Mouse (Mus musculus) lung, embryonic 14.5 days (tissue): ENCODE results near the gene Sh3gl1. TPM values are rescaled to one million over a fixed set of nuclear protein-coding genes. Genes with fewer than 3 reads are reported as not detected.
A peak's percentile ranks its signal among the peaks of the same experiment; 100 is the strongest.
"Not testable (repeated sequence)": the region's sequence is repeated elsewhere in the genome, so short reads cannot be mapped to it uniquely, and the experiment has no call there.

Source experiments
- ATAC-seq: fragments of 200-750 bp; cut with Nextera tagmentation; 2 replicates; pipeline ENCODE4 v1.8.0; 2017; ENCODE audit warnings: mild to moderate bottlenecking, moderate TSS enrichment, moderate library complexity; ENCODE audit not compliant: insufficient read depth
- DNase-seq: peaks from one replicate; pipeline ENCODE4 v3.0.0-alpha.2; 2015
- H3K27ac ChIP-seq: fragments of 300-500 bp; sonication (generic); 2 replicates; pipeline ENCODE4 v1.5.1; 2014; ENCODE audit warnings: low read depth, mild to moderate bottlenecking, moderate library complexity
- H3K27me3 ChIP-seq: fragments of 300-500 bp; sonication (generic); 2 replicates; pipeline ENCODE4 v1.6.1; 2014; ENCODE audit warnings: low read length, control low read depth; ENCODE audit not compliant: insufficient read depth
- H3K36me3 ChIP-seq: fragments of 300-500 bp; sonication (generic); 2 replicates; pipeline ENCODE4 v1.6.1; 2014; ENCODE audit warnings: control low read depth; ENCODE audit not compliant: insufficient read depth
- H3K4me1 ChIP-seq: fragments of 300-500 bp; sonication (generic); 2 replicates; pipeline ENCODE4 v1.6.1; 2014; ENCODE audit warnings: antibody characterized with exemption, control low read depth; ENCODE audit not compliant: insufficient read depth
- H3K4me2 ChIP-seq: fragments of 300-500 bp; sonication (generic); 2 replicates; pipeline ENCODE4 v1.6.1; 2014; ENCODE audit warnings: mild to moderate bottlenecking
- H3K4me3 ChIP-seq: fragments of 300-500 bp; sonication (generic); 2 replicates; pipeline ENCODE4 v1.5.1; 2014; ENCODE audit warnings: low read depth, low read length
- H3K9ac ChIP-seq: fragments of 300-500 bp; sonication (generic); 2 replicates; pipeline ENCODE4 v1.6.1; 2014
- H3K9me3 ChIP-seq: fragments of 300-500 bp; sonication (generic); 2 replicates; pipeline ENCODE4 v1.6.1; 2016; ENCODE audit warnings: low read depth, low read length, control low read depth
- CTCF ChIP-seq: IDR thresholded peaks from 2 replicates; pipeline ENCODE4 v1.5.1; 2016; ENCODE audit warnings: antibody characterized with exemption, low read depth
- WGBS: fragments of 180-500 bp; shearing (Covaris S2); extraction: QIAGEN DNeasy Blood & Tissue Kit; methylation state at CpG from one replicate; pipeline ENCODE4 v1.1.7; 2014; 5-methylcytosine and 5-hydroxymethylcytosine counted together
- polyA plus RNA-seq: library from polyadenylated mRNA; unstranded; fragments of >200 nt; fragmentation: Nextera tagmentation; extraction: Ambion mirVana; gene quantifications from 2 replicates; pipeline ENCODE4 v1.2.1, GENCODE M21; 2014

Sh3gl1 gene
- polyA plus RNA-seq, 1 experiment from 2014 or later, result 160 TPM

DNA sequence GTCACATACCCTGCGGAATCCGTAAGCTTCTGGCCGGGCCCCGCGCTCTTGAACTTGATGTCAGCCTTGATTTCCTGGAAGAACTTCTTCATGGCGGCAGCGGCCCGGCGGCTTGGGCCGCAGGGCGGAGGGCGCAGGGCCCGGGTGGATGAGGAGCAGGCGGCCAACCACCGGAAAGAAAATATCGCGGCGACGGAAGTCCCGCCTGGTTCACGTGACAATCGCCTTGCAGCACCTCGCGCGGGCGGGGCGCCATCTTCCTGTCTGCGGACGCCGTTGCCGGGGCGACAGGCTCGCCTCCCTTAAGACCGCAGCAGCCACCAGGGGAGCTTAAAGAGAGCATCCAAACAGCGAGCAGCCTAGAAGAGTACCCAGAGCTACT, 38.4 kb upstream of the Sh3gl1 start, which contains the start of gene Ubxn6:
Gene Ubxn6, minus strand, starts transcription at position 202 of the 382 bp plus-strand sequence.
- Histone ChIP-seq H3K4me2 (peak within 1 kb of the TSS; percentile 71), H3K4me1 (peaks cover 3% of the 10 kb centered on the region; the same call in 1 of the 2 replicates), H3K9ac (peak within 1 kb of the TSS; percentile 67), H3K36me3 (peaks cover 32% of the 10 kb centered on the region), H3K4me3 (peak within 1 kb of the TSS; percentile 65), H3K9me3 (no peaks in the 10 kb centered on the region), H3K27ac (peak within 1 kb of the TSS; percentile 96), H3K27me3 (no peaks in the 10 kb centered on the region)
- peak; percentile 62 for TF ChIP-seq CTCF
- under 1% methylated on average over 35 of the region's 35 CpGs for WGBS
- ATAC-seq (peak; percentile 60), DNase-seq (peak; percentile 98)

DNA sequence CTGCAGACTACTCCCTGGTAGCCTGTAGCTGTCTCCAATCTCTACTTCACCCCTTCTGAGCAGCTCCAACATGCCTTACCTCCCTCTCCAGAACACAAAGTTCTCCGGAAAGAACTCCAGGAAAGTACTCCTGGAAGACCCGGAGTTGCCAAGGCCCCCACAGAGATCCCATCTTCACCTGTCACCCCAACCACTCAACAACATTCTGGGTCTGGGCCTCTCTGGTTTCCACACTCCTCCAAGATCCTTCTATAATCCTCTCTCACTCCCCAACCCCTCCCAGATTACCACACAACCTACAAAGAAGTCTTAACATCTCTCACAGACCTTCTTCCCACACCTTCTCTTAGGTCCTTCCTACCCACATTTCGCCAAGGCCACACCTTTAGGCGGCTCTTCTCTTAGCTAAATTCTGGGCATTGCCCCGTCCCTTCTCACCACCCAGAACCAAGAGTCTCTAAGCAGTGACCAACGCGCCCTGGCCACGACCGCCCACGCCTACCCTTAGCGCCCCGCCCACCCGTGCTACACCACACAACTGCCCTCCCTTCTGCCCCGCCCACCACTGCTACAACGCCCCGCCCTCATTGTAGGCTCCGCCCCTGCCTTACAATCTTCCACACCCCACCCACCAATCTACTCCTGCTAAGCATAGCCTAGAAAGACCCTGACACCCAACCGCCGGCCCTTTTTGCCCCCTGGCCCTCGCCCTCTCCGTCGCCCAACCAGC, 37.8 kb upstream of the Sh3gl1 start:
- peak; percentile 23 for ATAC-seq
- peak overlapping the region; percentile 67 for H3K9ac ChIP-seq
- peaks cover 38% of the 10 kb centered on the region for H3K36me3 ChIP-seq
- no peaks in the 10 kb centered on the region for H3K9me3 ChIP-seq
- peak overlapping the region; percentile 96 for H3K27ac ChIP-seq
- peak overlapping the region; percentile 71 for H3K4me2 ChIP-seq
- H3K27me3 ChIP-seq, result no peaks in the 10 kb centered on the region
- peak; percentile 91 for DNase-seq
- WGBS, result 8% methylated on average over 22 of the region's 22 CpGs
- peaks cover 3% of the 10 kb centered on the region; the same call in 1 of the 2 replicates for H3K4me1 ChIP-seq
- H3K4me3 ChIP-seq, result peak overlapping the region; percentile 65
- TF ChIP-seq CTCF, result no peak

DNA sequence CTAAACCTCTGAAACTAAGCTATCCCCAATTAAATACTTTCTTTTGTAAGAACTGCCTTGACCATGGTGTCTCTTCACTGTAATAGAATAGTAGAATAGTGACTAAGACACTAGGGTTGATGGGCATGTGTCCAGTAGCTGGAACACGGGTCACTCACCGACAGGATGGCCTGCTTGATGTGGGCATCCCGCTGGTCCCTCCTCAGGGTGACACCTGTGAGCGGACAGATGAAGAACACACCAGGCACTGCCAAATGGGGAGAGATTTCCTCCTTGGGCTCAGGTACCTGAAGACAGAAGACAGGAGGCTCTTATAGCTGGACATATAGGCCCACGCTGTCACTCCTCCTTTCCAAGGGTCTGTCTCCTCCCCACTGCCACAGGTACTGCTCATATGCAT, 35.8 kb upstream of the Sh3gl1 start:
- WGBS, result 89% methylated on average over 5 of the region's 5 CpGs
- DNase-seq, result no peak
- Histone ChIP-seq H3K9ac (no peak overlapping the region), H3K4me3 (no peak overlapping the region), H3K9me3 (no peaks in the 10 kb centered on the region), H3K27ac (no peak overlapping the region), H3K36me3 (peaks cover 58% of the 10 kb centered on the region), H3K4me1 (peaks cover 3% of the 10 kb centered on the region; the same call in 1 of the 2 replicates), H3K27me3 (no peaks in the 10 kb centered on the region), H3K4me2 (no peak overlapping the region)
- TF ChIP-seq CTCF, result no peak
- ATAC-seq, result no peak

DNA sequence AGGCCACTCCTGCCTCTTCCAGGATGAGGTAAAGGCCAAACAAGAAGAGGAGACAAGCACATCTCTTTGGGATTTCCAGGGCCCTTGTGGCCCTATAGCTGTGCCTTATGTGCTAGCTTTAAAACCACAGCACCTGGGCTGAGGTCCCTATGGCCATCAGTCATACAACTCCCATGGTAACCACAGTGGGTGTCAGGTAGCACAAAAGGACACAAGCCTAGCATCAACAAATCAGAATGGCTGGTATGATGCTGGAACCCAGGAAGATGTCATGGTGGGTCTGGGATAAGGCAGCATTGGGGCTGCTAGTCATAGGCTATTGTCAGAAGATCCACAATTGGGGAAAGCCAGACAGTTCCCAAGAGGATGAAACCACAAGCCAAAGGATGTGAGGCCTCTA, 34.7 kb upstream of the Sh3gl1 start:
- Histone ChIP-seq H3K4me2 (no peak overlapping the region), H3K27ac (no peak overlapping the region), H3K4me1 (peaks cover 3% of the 10 kb centered on the region; the same call in 1 of the 2 replicates), H3K27me3 (no peaks in the 10 kb centered on the region), H3K9me3 (no peaks in the 10 kb centered on the region), H3K4me3 (no peak overlapping the region), H3K36me3 (peaks cover 69% of the 10 kb centered on the region), H3K9ac (no peak overlapping the region)
- ATAC-seq, result no peak
- no peak for DNase-seq
- TF ChIP-seq CTCF, result no peak

DNA sequence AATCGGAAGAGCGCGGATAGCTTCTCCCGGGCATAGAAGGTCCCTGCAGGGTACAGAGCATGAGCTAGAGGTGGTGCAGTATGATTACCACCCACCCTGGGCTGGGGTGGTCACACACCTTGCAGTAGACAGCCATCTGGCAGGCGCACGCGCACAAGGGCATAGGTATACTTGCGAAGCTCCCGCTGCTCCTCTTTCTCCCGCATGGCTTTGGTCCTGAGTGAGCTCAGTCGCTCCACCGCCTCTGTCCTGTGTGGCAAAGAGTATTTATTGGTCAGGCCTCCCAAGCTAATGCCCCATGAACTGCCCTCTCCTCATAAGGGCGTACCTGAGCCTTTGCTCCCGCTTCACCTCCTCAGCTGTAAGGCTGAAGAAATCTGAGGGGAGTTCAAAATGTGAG, 32.6 kb upstream of the Sh3gl1 start:
- no peak overlapping the region for H3K4me2 ChIP-seq
- 94% methylated on average over 14 of the region's 14 CpGs for WGBS
- no peaks in the 10 kb centered on the region for H3K9me3 ChIP-seq
- H3K9ac ChIP-seq, result no peak overlapping the region
- peaks cover 3% of the 10 kb centered on the region; the same call in 1 of the 2 replicates for H3K4me1 ChIP-seq
- no peaks in the 10 kb centered on the region for H3K27me3 ChIP-seq
- H3K27ac ChIP-seq, result no peak overlapping the region
- no peak overlapping the region for H3K4me3 ChIP-seq
- TF ChIP-seq CTCF, result no peak
- DNase-seq (no peak), ATAC-seq (no peak)
- peaks cover 89% of the 10 kb centered on the region for H3K36me3 ChIP-seq

DNA sequence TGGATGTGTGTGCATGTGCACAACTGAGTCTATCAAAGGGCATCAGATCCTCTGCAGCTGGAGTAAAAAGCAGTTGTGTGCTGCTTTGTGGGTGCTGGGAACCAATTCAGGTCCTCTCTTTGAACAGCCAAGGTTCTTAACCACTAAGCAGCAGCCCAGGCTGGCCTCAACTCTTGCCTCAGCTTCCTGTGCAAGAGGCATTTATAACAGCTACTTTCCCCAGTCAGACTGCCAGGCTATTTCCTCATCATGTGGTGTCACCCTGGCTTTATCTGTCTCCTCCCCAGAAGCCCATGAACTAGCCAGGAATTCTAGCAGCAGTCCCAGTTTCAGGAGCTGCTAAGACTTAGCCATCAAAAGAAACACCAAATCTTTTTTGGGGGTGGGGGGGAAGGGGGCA, 30.0 kb upstream of the Sh3gl1 start:
- ATAC-seq, result no peak
- Histone ChIP-seq H3K27ac (no peak overlapping the region), H3K9ac (no peak overlapping the region), H3K4me2 (no peak overlapping the region), H3K27me3 (no peaks in the 10 kb centered on the region), H3K9me3 (no peaks in the 10 kb centered on the region), H3K4me3 (no peak overlapping the region), H3K36me3 (peaks cover 99% of the 10 kb centered on the region), H3K4me1 (no peaks in the 10 kb centered on the region)
- TF ChIP-seq CTCF, result no peak
- no peak for DNase-seq

DNA sequence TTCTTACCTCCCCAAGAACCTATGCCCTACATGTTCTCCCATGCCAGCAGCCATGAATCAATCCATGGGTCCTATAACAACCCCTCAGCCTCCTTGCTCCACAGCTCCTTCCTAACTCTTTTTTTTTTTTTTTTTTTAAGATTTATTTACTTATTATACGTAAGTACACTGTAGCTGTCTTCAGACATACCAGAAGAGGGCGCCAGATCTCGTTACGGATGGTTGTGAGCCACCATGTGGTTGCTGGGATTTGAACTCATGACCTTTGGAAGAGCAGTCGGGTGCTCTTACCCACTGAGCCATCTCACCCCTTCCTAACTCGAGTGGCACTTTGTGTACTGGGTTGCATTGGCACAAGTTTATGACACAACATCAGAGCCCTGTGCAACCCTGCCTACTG, 29.3 kb upstream of the Sh3gl1 start:
- H3K4me1 ChIP-seq, H3K4me3 ChIP-seq, ATAC-seq, H3K27ac ChIP-seq, H3K4me2 ChIP-seq, H3K9me3 ChIP-seq, H3K27me3 ChIP-seq, H3K9ac ChIP-seq, DNase-seq: not testable (repeated sequence)
- whole genome bisulfite sequencing, result 78% methylated on average over 6 of the region's 6 CpGs
- H3K36me3 ChIP-seq, result peaks cover 99% of the 10 kb centered on the region
- 0 out of 2 replicates have a peak, but pooled peaks have one; percentile 15 for TF ChIP-seq CTCF
